Mouse (Mus musculus) CH12.LX (cell line): ENCODE measurements around the gene Rrp15.

Source experiments
- CTCF ChIP-seq, 2 experiments: IDR thresholded peaks in 1 of 2; conservative IDR thresholded peaks in 1 of 2; 2 replicates each; pipeline ENCODE4 v1.5.1; 2011 to 2012; ENCODE audit warnings: low read depth in 2 of 2, low read length in 2 of 2, improper control_type of control experiment in 1 of 2, inconsistent platforms in 1 of 2, mild to moderate bottlenecking in 1 of 2, moderate library complexity in 1 of 2
- E2F4 ChIP-seq: IDR thresholded peaks from 2 replicates; pipeline ENCODE4 v1.6.1; 2011; ENCODE audit warnings: low read depth, low read length, improper control_type of control experiment; ENCODE audit not compliant: insufficient replicate concordance
- ELF1 ChIP-seq: IDR thresholded peaks from 2 replicates; pipeline ENCODE4 v1.6.1; 2014; ENCODE audit warnings: low read depth, mild to moderate bottlenecking, inconsistent platforms, low read length, improper control_type of control experiment
- EP300 ChIP-seq: IDR thresholded peaks from 2 replicates; pipeline ENCODE4 v1.6.1; 2011; ENCODE audit warnings: low read length, improper control_type of control experiment
- MAX ChIP-seq: IDR thresholded peaks from 2 replicates; pipeline ENCODE4 v1.6.1; 2011; ENCODE audit warnings: low read length, improper control_type of control experiment
- MEF2A ChIP-seq: IDR thresholded peaks from 2 replicates; pipeline ENCODE4 v1.6.1; 2014; ENCODE audit warnings: low read depth, mild to moderate bottlenecking, inconsistent platforms, low read length, improper control_type of control experiment, borderline replicate concordance
- MXI1 ChIP-seq: IDR thresholded peaks from 2 replicates; pipeline ENCODE4 v1.6.1; 2011; ENCODE audit warnings: mild to moderate bottlenecking, low read depth, low read length, improper control_type of control experiment
- ZC3H11A ChIP-seq: IDR thresholded peaks from 2 replicates; pipeline ENCODE4 v1.6.1; 2012; ENCODE audit warnings: low read depth, mild to moderate bottlenecking, inconsistent platforms, low read length, improper control_type of control experiment

DNA sequence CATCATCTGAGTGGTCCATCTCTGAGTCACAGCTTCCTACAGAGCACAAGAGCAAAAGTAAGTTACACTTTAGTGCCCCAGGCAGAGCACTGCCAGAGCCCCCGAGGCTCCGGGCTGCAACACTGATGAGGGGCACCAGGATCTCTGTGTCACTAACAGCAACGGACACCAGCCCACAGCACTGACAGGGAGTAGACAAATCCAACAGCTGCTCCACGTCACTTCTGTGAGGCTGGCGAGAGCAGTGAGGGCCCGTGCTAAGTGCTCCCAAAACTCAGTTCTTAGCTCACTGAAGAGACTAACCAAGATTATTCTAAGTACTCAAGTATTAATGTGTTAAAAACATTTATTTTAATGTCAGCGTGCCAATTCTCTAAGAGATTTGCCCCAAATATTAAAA lies 9.3 kb downstream of the Rrp15 start:
- no peak for TF ChIP-seq CTCF (conservative IDR thresholded peaks at IDR 0.05 in 1 of 2, IDR thresholded peaks at IDR 0.05 in 1 of 2; ENCODE audit: low read depth in 2 of 2, low read length in 2 of 2)
- TF ChIP-seq EP300, result no peak
- TF ChIP-seq ZC3H11A, result no peak
- no peak for TF ChIP-seq MEF2A
- TF ChIP-seq MXI1, result no peak
- TF ChIP-seq ELF1, result no peak
- no peak for TF ChIP-seq E2F4
- no peak for TF ChIP-seq MAX
